ENCODE assay signal across 8 mouse cellular contexts in the genomic region with DNA sequence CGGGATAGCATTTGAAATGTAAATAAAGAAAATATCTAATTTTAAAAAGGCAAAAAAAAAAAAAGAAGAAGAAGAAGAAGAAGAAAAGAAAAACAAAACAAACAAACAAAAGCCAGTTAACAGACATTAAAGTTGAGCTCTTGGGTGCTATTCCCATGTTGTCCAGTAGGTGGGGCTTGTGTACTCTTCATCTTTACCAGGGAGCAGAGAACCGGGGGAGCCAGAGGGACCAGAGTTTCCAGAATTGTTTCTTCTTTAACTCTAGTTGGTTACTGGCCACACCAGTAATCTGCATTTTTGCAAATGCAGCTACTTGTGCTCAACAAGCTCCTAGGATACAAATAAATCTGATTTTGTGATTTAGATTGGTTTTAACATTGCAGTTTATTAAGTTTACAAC.
A peak's percentile ranks its signal among the peaks of the same experiment; 100 is the strongest.
DNase-seq lines count a peak whose midpoint lies in the region; ATAC-seq and TF ChIP-seq lines count a peak whose summit lies in the region.

No protein-coding gene starts in this region.

- H3K9me3 ChIP-seq in CH12.LX (replicated peaks; ENCODE audit: low read length): no peaks in the 10 kb centered on the region
- no peaks in the 10 kb centered on the region for H3K9me3 ChIP-seq in lung, postnatal 0 days (ENCODE audit: low read length)

- no peak overlapping the region for H3K4me3 ChIP-seq in CH12.LX (replicated peaks in 1 of 3; ENCODE audit: low read depth in 2 of 3, low read length in 2 of 3, poor library complexity in 1 of 3)
- H3K4me3 ChIP-seq in lung, postnatal 0 days (ENCODE audit: low read depth, low read length): no peak overlapping the region

- no peak for TF ChIP-seq POLR2A in CH12.LX (IDR thresholded peaks at IDR 0.05; ENCODE audit: low read depth, low read length)

- no peak overlapping the region for H3K27ac ChIP-seq in CH12.LX (ENCODE audit: insufficient read depth, low read depth)
- no peak overlapping the region for H3K27ac ChIP-seq in lung, postnatal 0 days (ENCODE audit: low read length)

- no peaks in the 10 kb centered on the region for H3K79me2 ChIP-seq in CH12.LX (replicated peaks; ENCODE audit: control insufficient read depth, extremely low read depth, insufficient read depth, poor library complexity, severe bottlenecking)

- no peaks in the 10 kb centered on the region for H3K4me1 ChIP-seq in CH12.LX (ENCODE audit: control insufficient read depth in 1 of 2, insufficient read depth in 2 of 2)
- no peaks in the 10 kb centered on the region for H3K4me1 ChIP-seq in lung, postnatal 0 days (ENCODE audit: insufficient read depth, low read depth, low read length)

- in situ Hi-C loops in CH12.LX (cut with MboI; ENCODE audit: low pct_ligation_motif_present, low pct_unique_long_range_greater_than_20kb, low sequenced_read_pairs): loop anchor here (10.0 kb wide), 1 partner anchor 309 kb away; no protein-coding TSS in a partner anchor

- TF ChIP-seq EP300 in CH12.LX (IDR thresholded peaks at IDR 0.05; ENCODE audit: low read length): no peak
- no peak for TF ChIP-seq EP300 in lung, postnatal 0 days (IDR thresholded peaks at IDR 0.05)

- ATAC-seq in lung, postnatal 0 days: no peak
- ATAC-seq in erythroblast, adult 5-6 weeks (replicated peaks; ENCODE audit: low FRiP score, poor library complexity, severe bottlenecking): no peak

- H3K36me3 ChIP-seq in CH12.LX (replicated peaks in 1 of 2; ENCODE audit: control insufficient read depth in 1 of 2, insufficient read depth in 1 of 2, low read length in 1 of 2): no peaks in the 10 kb centered on the region
- H3K36me3 ChIP-seq in lung, postnatal 0 days (ENCODE audit: insufficient read depth, low read length): no peaks in the 10 kb centered on the region

- dilution Hi-C loops in CH12.LX (cut with MboI; ENCODE audit: extremely low pct_ligation_motif_present, extremely low pct_unique_long_range_greater_than_20kb, low sequenced_read_pairs): no loop called here

- H3K27me3 ChIP-seq in CH12.LX (replicated peaks): no peaks in the 10 kb centered on the region
- no peaks in the 10 kb centered on the region for H3K27me3 ChIP-seq in lung, postnatal 0 days (replicated peaks; ENCODE audit: insufficient read depth, low read length)

- WGBS in lung, postnatal 0 days: 8% methylated on average over 2 of the region's 2 CpGs

- H3K4me2 ChIP-seq in CH12.LX (ENCODE audit: insufficient read depth, low read depth, poor library complexity, severe bottlenecking): no peak overlapping the region
- H3K4me2 ChIP-seq in lung, postnatal 0 days (replicated peaks; ENCODE audit: low read depth, low read length): no peak overlapping the region

- peak; percentile 89 for TF ChIP-seq RAD21 in CH12.LX (IDR thresholded peaks at IDR 0.05; ENCODE audit: low read depth, low read length)

- DNase-seq in CH12.LX (ENCODE audit: extremely low read depth) (peak; percentile 67), adipocyte (ENCODE audit: low spot score) (peak; percentile 88)
- DNase-seq in cerebellum, postnatal 36 days: peak; percentile 52 to 59
- peak; percentile 27 for DNase-seq in gastrocnemius, postnatal 25 days
- peak; percentile 70 to 72 for DNase-seq in kidney, postnatal 4 days
- DNase-seq in lung, postnatal 0 days (ENCODE audit: low spot score): peak; percentile 79
- peak; percentile 58 for DNase-seq in right cerebral cortex, postnatal 4 days

- H3K9ac ChIP-seq in CH12.LX (ENCODE audit: insufficient read depth, low read depth): no peak overlapping the region
- H3K9ac ChIP-seq in lung, postnatal 0 days (replicated peaks; ENCODE audit: low read depth): no peak overlapping the region

- TF ChIP-seq CTCF in CH12.LX (conservative IDR thresholded peaks at IDR 0.05 in 1 of 2, IDR thresholded peaks at IDR 0.05 in 1 of 2; ENCODE audit: low read depth in 2 of 2, low read length in 2 of 2): peak; percentile 71 to 86
- peak; percentile 91 for TF ChIP-seq CTCF in lung, postnatal 0 days (IDR thresholded peaks at IDR 0.05)

TF ChIP-seq in CH12.LX, 34 proteins besides CTCF, POLR2A, EP300 and RAD21:
- TF ChIP-seq ZC3H11A (IDR thresholded peaks at IDR 0.05; ENCODE audit: low read depth, low read length) (peak; percentile 58; the same call in 1 of the 2 replicates), NRF1 (IDR thresholded peaks at IDR 0.05; ENCODE audit: low read depth, low read length) (no peak), SMC3 (IDR thresholded peaks at IDR 0.05; ENCODE audit: low read depth, low read length) (peak; percentile 79)

Comparison
In these comparisons a context has a peak if more than half of its experiments do, and no peak if none do; other contexts are left out.
1. DNase-seq: peak in every context shown above with its lines; median percentile 88 in adipocyte; 79 in lung, postnatal 0 days; 71 in kidney, postnatal 4 days; 67 in CH12.LX; 58 in right cerebral cortex, postnatal 4 days; 56 in cerebellum, postnatal 36 days; 27 in gastrocnemius, postnatal 25 days.